Mouse (Mus musculus) stomach, embryonic 14.5 days (tissue): ENCODE measurements at regions not wholly inside any gene's neighbourhood (a gene's known extent, or its start where the extent isn't known, plus 50 kb on each side); places are given as distances from the start of the nearest gene placed in this dataset.

ENCODE experiments used
- ATAC-seq: fragments of 200-750 bp; cut with Nextera tagmentation; 2 replicates; pipeline ENCODE4 v1.8.0; 2017; ENCODE audit warnings: low read depth, moderate TSS enrichment; ENCODE audit not compliant: insufficient number of reproducible peaks, insufficient read depth, low FRiP score
- H3K27ac ChIP-seq: fragments of 300-500 bp; sonication (generic); 2 replicates; pipeline ENCODE4 v1.5.1; 2014; ENCODE audit warnings: mild to moderate bottlenecking, low read length, moderate library complexity, mixed read lengths
- H3K27me3 ChIP-seq: fragments of 300-500 bp; sonication (generic); 2 replicates; pipeline ENCODE4 v1.6.1; 2014; ENCODE audit warnings: low read length, control low read depth, mixed read lengths; ENCODE audit not compliant: control insufficient read depth, insufficient read depth
- H3K36me3 ChIP-seq: fragments of 300-500 bp; sonication (generic); 2 replicates; pipeline ENCODE4 v1.6.1; 2014; ENCODE audit warnings: mild to moderate bottlenecking, control low read depth, low read length, moderate library complexity, mixed read lengths; ENCODE audit not compliant: control insufficient read depth, insufficient read depth
- H3K4me1 ChIP-seq: fragments of 300-500 bp; sonication (generic); 2 replicates; pipeline ENCODE4 v1.6.1; 2014; ENCODE audit warnings: low read length, control low read depth, mixed read lengths; ENCODE audit not compliant: control insufficient read depth, insufficient read depth
- H3K4me2 ChIP-seq: fragments of 300-500 bp; sonication (generic); replicated peaks from 2 replicates; pipeline ENCODE4 v1.6.1; 2014; ENCODE audit warnings: low read depth, low read length, control low read depth
- H3K4me3 ChIP-seq: fragments of 300-500 bp; sonication (generic); 2 replicates; pipeline ENCODE4 v1.5.1; 2014; ENCODE audit warnings: low read depth, low read length, control low read depth
- H3K9ac ChIP-seq: fragments of 300-500 bp; sonication (generic); replicated peaks from 2 replicates; pipeline ENCODE4 v1.6.1; 2014; ENCODE audit warnings: low read depth, mild to moderate bottlenecking, control low read depth, low read length, moderate library complexity, mixed read lengths
- H3K9me3 ChIP-seq: fragments of 300-500 bp; sonication (generic); 2 replicates; pipeline ENCODE4 v1.6.1; 2016; ENCODE audit warnings: low read depth, low read length, control low read depth; ENCODE audit not compliant: control insufficient read depth
- WGBS: fragments of 180-500 bp; shearing (Covaris S2); extraction: QIAGEN DNeasy Blood & Tissue Kit; methylation state at CpG from one replicate; pipeline ENCODE4 v1.1.7; 2014; 5-methylcytosine and 5-hydroxymethylcytosine counted together

- Histone ChIP-seq H3K36me3 (no peaks in the 10 kb centered on the region), H3K4me1 (no peaks in the 10 kb centered on the region), H3K9me3 (no peaks in the 10 kb centered on the region; the same call in 1 of the 2 replicates), H3K9ac (no peak overlapping the region), H3K4me3 (no peak overlapping the region), H3K27me3 (no peaks in the 10 kb centered on the region), H3K4me2 (no peak overlapping the region), H3K27ac (no peak overlapping the region)
- ATAC-seq = no peak
- 60% methylated on average over 4 of the region's 4 CpGs for WGBS
Observed at GRCm38 (mm10) chr2:17936527-17937139, 60.1 kb downstream of the H2al2a start.

- Histone ChIP-seq H3K4me3 (no peak overlapping the region), H3K27me3 (no peaks in the 10 kb centered on the region), H3K9ac (no peak overlapping the region), H3K27ac (no peak overlapping the region), H3K9me3 (no peaks in the 10 kb centered on the region; the same call in 1 of the 2 replicates), H3K4me1 (no peaks in the 10 kb centered on the region), H3K36me3 (no peaks in the 10 kb centered on the region), H3K4me2 (no peak overlapping the region)
- 84% methylated on average over 12 of the region's 12 CpGs for WGBS
- no peak for ATAC-seq
Observed at GRCm38 (mm10) chr2:17935916-17936315, 60.8 kb downstream of the H2al2a start.

- Histone ChIP-seq H3K27ac (no peak overlapping the region), H3K9me3 (no peaks in the 10 kb centered on the region; the same call in 1 of the 2 replicates), H3K9ac (no peak overlapping the region), H3K4me1 (no peaks in the 10 kb centered on the region), H3K4me2 (no peak overlapping the region), H3K4me3 (no peak overlapping the region), H3K27me3 (no peaks in the 10 kb centered on the region), H3K36me3 (no peaks in the 10 kb centered on the region)
- no peak for ATAC-seq
- 95% methylated on average over 6 of the region's 6 CpGs for WGBS
Observed at GRCm38 (mm10) chr2:17935466-17935865, 61.3 kb downstream of the H2al2a start.

DNA sequence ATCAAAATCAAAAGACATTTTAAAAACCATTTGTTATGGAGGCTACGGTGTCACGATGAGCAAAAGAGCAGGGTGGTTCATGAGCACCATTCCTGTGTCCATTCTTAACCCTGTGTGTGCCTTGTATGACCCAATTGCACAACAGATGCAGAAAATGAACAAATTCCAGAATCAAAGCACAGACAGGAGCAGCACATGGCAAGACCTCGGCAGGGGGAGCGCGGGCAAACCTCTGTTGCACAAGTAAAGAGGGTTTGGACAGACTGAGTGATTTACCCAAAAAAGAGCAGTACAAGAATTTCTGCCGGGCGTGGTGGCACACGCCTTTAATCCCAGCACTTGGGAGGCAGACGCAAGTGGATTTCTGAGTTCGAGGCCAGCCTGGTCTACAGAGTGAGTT lies 62.1 kb downstream of the H2al2a start:
- no peaks in the 10 kb centered on the region for H3K4me1 ChIP-seq
- no peak overlapping the region for H3K4me2 ChIP-seq
- no peak overlapping the region for H3K27ac ChIP-seq
- no peaks in the 10 kb centered on the region; the same call in 1 of the 2 replicates for H3K9me3 ChIP-seq
- H3K4me3 ChIP-seq = no peak overlapping the region
- WGBS = 93% methylated on average over 10 of the region's 10 CpGs
- H3K9ac ChIP-seq = no peak overlapping the region
- no peaks in the 10 kb centered on the region for H3K36me3 ChIP-seq
- ATAC-seq = no peak
- no peaks in the 10 kb centered on the region for H3K27me3 ChIP-seq

GRCm38 (mm10) chr2:17932932-17933790 lies 63.6 kb downstream of the H2al2a start:
- no peaks in the 10 kb centered on the region for H3K27me3 ChIP-seq
- no peak for ATAC-seq
- no peak overlapping the region for H3K27ac ChIP-seq
- no peaks in the 10 kb centered on the region for H3K36me3 ChIP-seq
- H3K4me3 ChIP-seq = no peak overlapping the region
- H3K9me3 ChIP-seq = no peaks in the 10 kb centered on the region; the same call in 1 of the 2 replicates
- H3K9ac ChIP-seq = no peak overlapping the region
- no peak overlapping the region for H3K4me2 ChIP-seq
- no peaks in the 10 kb centered on the region for H3K4me1 ChIP-seq
- 51% methylated on average over 15 of the region's 15 CpGs for WGBS

GRCm38 (mm10) chr2:17932426-17932931 lies 64.3 kb downstream of the H2al2a start:
- no peaks in the 10 kb centered on the region; the same call in 1 of the 2 replicates for H3K9me3 ChIP-seq
- no peak overlapping the region for H3K27ac ChIP-seq
- H3K9ac ChIP-seq = no peak overlapping the region
- 51% methylated on average over 16 of the region's 16 CpGs for WGBS
- no peak overlapping the region for H3K4me2 ChIP-seq
- no peaks in the 10 kb centered on the region for H3K36me3 ChIP-seq
- ATAC-seq = peak; percentile 69; the same call in 1 of the 2 replicates
- H3K4me3 ChIP-seq = no peak overlapping the region
- no peaks in the 10 kb centered on the region for H3K4me1 ChIP-seq
- H3K27me3 ChIP-seq = no peaks in the 10 kb centered on the region

- no peak overlapping the region for H3K27ac ChIP-seq
- no peak for ATAC-seq
- H3K4me2 ChIP-seq = no peak overlapping the region
- WGBS = 88% methylated on average over 5 of the region's 5 CpGs
- H3K9ac ChIP-seq = no peak overlapping the region
- H3K27me3 ChIP-seq = no peaks in the 10 kb centered on the region
- no peaks in the 10 kb centered on the region; the same call in 1 of the 2 replicates for H3K9me3 ChIP-seq
- no peak overlapping the region for H3K4me3 ChIP-seq
- no peaks in the 10 kb centered on the region for H3K36me3 ChIP-seq
- no peaks in the 10 kb centered on the region for H3K4me1 ChIP-seq
Observed at GRCm38 (mm10) chr2:17931881-17932280, 64.9 kb downstream of the H2al2a start.

GRCm38 (mm10) chr2:17918861-17919648 lies 77.7 kb downstream of the H2al2a start:
- no peaks in the 10 kb centered on the region for H3K4me1 ChIP-seq
- no peaks in the 10 kb centered on the region for H3K36me3 ChIP-seq
- no peaks in the 10 kb centered on the region for H3K27me3 ChIP-seq
- ATAC-seq = no peak
- no peaks in the 10 kb centered on the region for H3K9me3 ChIP-seq
- H3K27ac ChIP-seq = no peak overlapping the region
- no peak overlapping the region for H3K4me3 ChIP-seq
- H3K9ac ChIP-seq = no peak overlapping the region
- WGBS = 91% methylated on average over 1 of the region's 1 CpGs
- no peak overlapping the region for H3K4me2 ChIP-seq
